Mouse (Mus musculus): ENCODE measurements around the gene Zbp1.

- TF ChIP-seq CTCF (IDR thresholded peaks at IDR 0.05; ENCODE audit: low read depth) (no peak), EP300 (IDR thresholded peaks at IDR 0.05; ENCODE audit: low read depth) (no peak)
Observed at GRCm38 (mm10) chr2:173248822-173249221, 30.1 kb upstream of the Zbp1 start.

Measured in liver, postnatal 0 days (tissue).